Mouse (Mus musculus) cerebellum, postnatal 25 days (tissue): Measurements from ENCODE around the gene Fat2.

Source experiments
- DNase-seq, 2 experiments: peaks; one replicate each; pipeline ENCODE4 v3.0.0; 2021; ENCODE audit warnings: mixed read lengths in 2 of 2

Fat2 gene

GRCm38 (mm10) chr11:55336101-55336891 is at the start of gene Fat2:
TSS of gene Fat2 (minus strand) at chr11:55336564.
- DNase-seq = peak; percentile 91 to 92

GRCm38 (mm10) chr11:55383463-55384045 is 47.2 kb upstream of the Fat2 start:
- peak; percentile 44 to 50 for DNase-seq

- DNase-seq = no peak
Measured at GRCm38 (mm10) chr11:55380908-55381307, 44.5 kb upstream of the Fat2 start.

- DNase-seq = peak in 1 of 2 experiments; percentile 62
Measured at GRCm38 (mm10) chr11:55378371-55378770, 42.0 kb upstream of the Fat2 start.

- DNase-seq = peak in 1 of 2 experiments; percentile 31
Measured at GRCm38 (mm10) chr11:55373838-55374237, 37.5 kb upstream of the Fat2 start.

GRCm38 (mm10) chr11:55373373-55373772 is 37.0 kb upstream of the Fat2 start:
- DNase-seq = no peak

- DNase-seq = no peak
Measured at GRCm38 (mm10) chr11:55372001-55372400, 35.6 kb upstream of the Fat2 start.

GRCm38 (mm10) chr11:55369093-55369471 is 32.7 kb upstream of the Fat2 start:
- no peak for DNase-seq

GRCm38 (mm10) chr11:55368388-55369092 is 32.2 kb upstream of the Fat2 start:
- DNase-seq = no peak

GRCm38 (mm10) chr11:55367783-55368182 is 31.4 kb upstream of the Fat2 start:
- no peak for DNase-seq

GRCm38 (mm10) chr11:55365840-55366239 is 29.5 kb upstream of the Fat2 start:
- DNase-seq = peak in 1 of 2 experiments; percentile 25

GRCm38 (mm10) chr11:55365242-55365641 is 28.9 kb upstream of the Fat2 start:
- DNase-seq = no peak

- DNase-seq = peak; percentile 67 to 81
Measured at GRCm38 (mm10) chr11:55364662-55365061, 28.3 kb upstream of the Fat2 start.

- DNase-seq = peak in 1 of 2 experiments; percentile 35
Measured at GRCm38 (mm10) chr11:55358094-55358783, 21.9 kb upstream of the Fat2 start.

GRCm38 (mm10) chr11:55356846-55357245 is 20.5 kb upstream of the Fat2 start:
- DNase-seq = peak; percentile 98

GRCm38 (mm10) chr11:55341961-55342371 is 5.6 kb upstream of the Fat2 start:
- peak; percentile 99 for DNase-seq

- DNase-seq = no peak
Measured at GRCm38 (mm10) chr11:55340789-55341188, 4.4 kb upstream of the Fat2 start.

GRCm38 (mm10) chr11:55337032-55337769 is 837 bp upstream of the Fat2 start:
- DNase-seq = peak in 1 of 2 experiments; percentile 60

GRCm38 (mm10) chr11:55335314-55336076 is 869 bp downstream of the Fat2 start:
- peak; percentile 60 to 65 for DNase-seq

GRCm38 (mm10) chr11:55334545-55334944 is 1.8 kb downstream of the Fat2 start:
- peak in 1 of 2 experiments; percentile 60 for DNase-seq

- DNase-seq = peak; percentile 51 to 53
Measured at GRCm38 (mm10) chr11:55334063-55334462, 2.3 kb downstream of the Fat2 start.
